ENCODE assay signal across 11 mouse cellular contexts in genomic region chr5:143370416-143371145, GRCm38 (mm10). TPM values are rescaled to one million over a fixed set of nuclear protein-coding genes. Genes with fewer than 3 reads are reported as not detected.
A peak's percentile ranks its signal among the peaks of the same experiment; 100 is the strongest.
DNase-seq lines count a peak whose midpoint lies in the region; ATAC-seq and TF ChIP-seq lines count a peak whose summit lies in the region.
"Had no signal": no experiment of that assay in that cellular context is flagged by ENCODE, and none has a peak within 500 bp of the region (broad histone marks: within the 10 kb centered on the region; RNA-seq: fewer than 3 reads in every experiment).

No protein-coding gene starts in this region.

- WGBS in kidney, embryonic 15.5 days, result 24% methylated on average over 17 of the region's 17 CpGs
- 17% methylated on average over 17 of the region's 17 CpGs for WGBS in forebrain, embryonic 15.5 days
- WGBS in midbrain, embryonic 11.5 days, result 28% methylated on average over 17 of the region's 17 CpGs

- H3K36me3 ChIP-seq in kidney, embryonic 15.5 days, result no peaks in the 10 kb centered on the region
- no peaks in the 10 kb centered on the region for H3K36me3 ChIP-seq in forebrain, embryonic 15.5 days
- no peaks in the 10 kb centered on the region for H3K36me3 ChIP-seq in midbrain, embryonic 11.5 days (ENCODE audit: control insufficient read depth, insufficient read depth, low read length)

- no peak overlapping the region for H3K9ac ChIP-seq in kidney, embryonic 15.5 days
- H3K9ac ChIP-seq in forebrain, embryonic 15.5 days (replicated peaks), result peak overlapping the region; percentile 38; the same call in 1 of the 2 replicates
- no peak overlapping the region for H3K9ac ChIP-seq in midbrain, embryonic 11.5 days (ENCODE audit: low read length)

- H3K4me2 ChIP-seq in kidney, embryonic 15.5 days, result peak overlapping the region; percentile 58
- peak overlapping the region; percentile 65 for H3K4me2 ChIP-seq in forebrain, embryonic 15.5 days (replicated peaks)
- peak overlapping the region; percentile 19 for H3K4me2 ChIP-seq in midbrain, embryonic 11.5 days

- no peak overlapping the region for H3K27ac ChIP-seq in kidney, embryonic 15.5 days
- 0 out of 2 replicates have a peak overlapping the region, but pooled peaks have one; percentile 3 for H3K27ac ChIP-seq in forebrain, embryonic 15.5 days (replicated peaks)
- no peak overlapping the region for H3K27ac ChIP-seq in midbrain, embryonic 11.5 days (ENCODE audit: low read depth, low read length)
- H3K27ac ChIP-seq in gastrocnemius, adult 2 months, result no peak overlapping the region

- peaks cover 93% of the 10 kb centered on the region for H3K27me3 ChIP-seq in kidney, embryonic 15.5 days
- peaks cover 74% of the 10 kb centered on the region for H3K27me3 ChIP-seq in forebrain, embryonic 15.5 days
- H3K27me3 ChIP-seq in midbrain, embryonic 11.5 days (ENCODE audit: control insufficient read depth, insufficient read depth, low read length), result peaks cover 69% of the 10 kb centered on the region

- ATAC-seq in kidney, embryonic 15.5 days (replicated peaks; ENCODE audit: low FRiP score), result no peak
- ATAC-seq in forebrain, embryonic 15.5 days (replicated peaks), result peak; percentile 47
- ATAC-seq in midbrain, embryonic 11.5 days (ENCODE audit: low FRiP score), result no peak

- intact Hi-C loops in gastrocnemius, adult 2 months (cut with DNase I), result no loop called here

- DNase-seq in kidney, postnatal 25 days, result no peak
- DNase-seq in cerebellum, postnatal 25 days, result peak; percentile 45 to 57
- DNase-seq in midbrain, embryonic 11.5 days (ENCODE audit: low spot score, missing footprints), result peak; percentile 60
- DNase-seq in testis, postnatal 10 days (ENCODE audit: low spot score), result no peak
- no peak for DNase-seq in left cerebral cortex, adult 8-10 months (ENCODE audit: low spot score in 2 of 2)
- no peak for DNase-seq in gastrocnemius, adult 2 months
- DNase-seq: lung, postnatal 36 days had no signal

- H3K9me3 ChIP-seq in kidney, embryonic 15.5 days (replicated peaks), result no peaks in the 10 kb centered on the region
- no peaks in the 10 kb centered on the region for H3K9me3 ChIP-seq in forebrain, embryonic 15.5 days
- H3K9me3 ChIP-seq in midbrain, embryonic 11.5 days (ENCODE audit: control insufficient read depth, low read length), result no peaks in the 10 kb centered on the region

- peaks cover 18% of the 10 kb centered on the region for H3K4me1 ChIP-seq in kidney, embryonic 15.5 days
- peaks cover 37% of the 10 kb centered on the region for H3K4me1 ChIP-seq in forebrain, embryonic 15.5 days
- H3K4me1 ChIP-seq in midbrain, embryonic 11.5 days (ENCODE audit: control insufficient read depth, insufficient read depth, low read length), result peaks cover 5% of the 10 kb centered on the region; the same call in 1 of the 2 replicates

- no peak for TF ChIP-seq CTCF in gastrocnemius, adult 2 months (IDR thresholded peaks at IDR 0.05)

- peak overlapping the region; percentile 34; the same call in 1 of the 2 replicates for H3K4me3 ChIP-seq in kidney, embryonic 15.5 days (replicated peaks)
- H3K4me3 ChIP-seq in forebrain, embryonic 15.5 days, result peak overlapping the region; percentile 37
- H3K4me3 ChIP-seq in midbrain, embryonic 11.5 days (ENCODE audit: low read depth, low read length), result no peak overlapping the region
- no peak overlapping the region for H3K4me3 ChIP-seq in gastrocnemius, adult 2 months
- H3K4me3 ChIP-seq: erythroblast, embryonic 14.5 days had no signal

RNA-seq across cellular contexts. Expression of gene Grid2ip, which starts 13.4 kb away (rescaled TPM):
- polyA plus RNA-seq in kidney, embryonic 15.5 days (2015; fragmentation: Nextera tagmentation; extraction: Ambion mirVana), result 0.14 TPM in 1 of 2 replicates, not detected in the other
- polyA plus RNA-seq in forebrain, embryonic 15.5 days (2015; fragmentation: Nextera tagmentation; extraction: Ambion mirVana), result 0.42 and 0.88 TPM in 2 replicates
- 0.12 and 0.34 TPM in 2 replicates for polyA plus RNA-seq in midbrain, embryonic 11.5 days (2014; fragmentation: Nextera tagmentation; extraction: Ambion mirVana)
- 1 to 10 TPM; 3.1 to 4.6 (median 3.6) TPM for total RNA-seq in left cerebral cortex, adult 8-10 months (2022)
- not detected for total RNA-seq in gastrocnemius, adult 2 months (2021)
- polyA plus RNA-seq: erythroblast, embryonic 14.5 days; heart, postnatal 0 days had no signal

RNA-seq across cellular contexts. Expression of gene Kdelr2, which starts 33.1 kb away (rescaled TPM):
- 344 and 350 TPM in 2 replicates for polyA plus RNA-seq in kidney, embryonic 15.5 days (2015; fragmentation: Nextera tagmentation; extraction: Ambion mirVana)
- 117 and 128 TPM in 2 replicates for polyA plus RNA-seq in forebrain, embryonic 15.5 days (2015; fragmentation: Nextera tagmentation; extraction: Ambion mirVana)
- polyA plus RNA-seq in midbrain, embryonic 11.5 days (2014; fragmentation: Nextera tagmentation; extraction: Ambion mirVana), result 187 and 190 TPM in 2 replicates
- total RNA-seq in left cerebral cortex, adult 8-10 months (2022), result 10 to 100 TPM; 32.1 to 39.5 (median 34.3) TPM
- 10 to 100 TPM; 33.1 to 37.6 TPM for total RNA-seq in gastrocnemius, adult 2 months (2021)

RNA-seq across cellular contexts. Expression of gene Zdhhc4, which starts 41.5 kb away (rescaled TPM):
- 74.3 and 76.4 TPM in 2 replicates for polyA plus RNA-seq in kidney, embryonic 15.5 days (2015; fragmentation: Nextera tagmentation; extraction: Ambion mirVana)
- 73.5 and 75.0 TPM in 2 replicates for polyA plus RNA-seq in forebrain, embryonic 15.5 days (2015; fragmentation: Nextera tagmentation; extraction: Ambion mirVana)
- polyA plus RNA-seq in midbrain, embryonic 11.5 days (2014; fragmentation: Nextera tagmentation; extraction: Ambion mirVana), result 68.1 and 73.7 TPM in 2 replicates
- total RNA-seq in left cerebral cortex, adult 8-10 months (2022), result 10 to 100 TPM; 43.1 to 44.4 (median 44.0) TPM
- total RNA-seq in gastrocnemius, adult 2 months (2021), result 10 to 100 TPM; 35.0 to 40.6 TPM

RNA-seq across cellular contexts. Expression of gene E130309D02Rik, which starts 55.4 kb away (rescaled TPM):
- 39.9 and 43.6 TPM in 2 replicates for polyA plus RNA-seq in kidney, embryonic 15.5 days (2015; fragmentation: Nextera tagmentation; extraction: Ambion mirVana)
- 47.9 and 50.4 TPM in 2 replicates for polyA plus RNA-seq in forebrain, embryonic 15.5 days (2015; fragmentation: Nextera tagmentation; extraction: Ambion mirVana)
- polyA plus RNA-seq in midbrain, embryonic 11.5 days (2014; fragmentation: Nextera tagmentation; extraction: Ambion mirVana), result 41.5 and 46.6 TPM in 2 replicates
- 10 to 100 TPM; 21.7 to 24.7 (median 23.3) TPM for total RNA-seq in left cerebral cortex, adult 8-10 months (2022)
- total RNA-seq in gastrocnemius, adult 2 months (2021), result 10 to 100 TPM; 11.1 to 11.5 TPM

Comparison
In these comparisons a context has a peak if more than half of its experiments do, and no peak if none do; other contexts are left out.
1. H3K4me3 ChIP-seq: peak in kidney, embryonic 15.5 days (single experiment) and forebrain, embryonic 15.5 days (single experiment); none in midbrain, embryonic 11.5 days (single experiment) and gastrocnemius, adult 2 months (single experiment).
2. DNase-seq: peak in cerebellum, postnatal 25 days (2 of 2) and midbrain, embryonic 11.5 days (single experiment); none in kidney, postnatal 25 days (0 of 2), testis, postnatal 10 days (single experiment), left cerebral cortex, adult 8-10 months (0 of 2) and gastrocnemius, adult 2 months (single experiment).
3. Peak in every context shown above with its lines, with median percentiles within 50 percentile points of each other: H3K4me2 ChIP-seq.